Mouse (Mus musculus) megakaryocyte, embryonic 14.5 days (primary cell): ENCODE measurements around the gene Serpine1.

Experiments used
- FLI1 ChIP-seq: IDR thresholded peaks from 2 replicates; pipeline ENCODE4 v1.6.1; 2012; ENCODE audit warnings: low read length, inconsistent platforms, mixed read lengths
- GATA1 ChIP-seq: IDR thresholded peaks from 3 replicates; pipeline ENCODE4 v1.6.1; 2012; ENCODE audit warnings: mixed read lengths, low read length, inconsistent platforms, borderline replicate concordance

- TF ChIP-seq GATA1 = no peak
- no peak for TF ChIP-seq FLI1
These were observed 28.1 kb downstream of the Serpine1 start for GRCm38 (mm10) chr5:137043997-137044396.
